Mouse (Mus musculus) adrenal gland, postnatal 14 days (tissue): ENCODE data around the gene Smok3b. TPM values are rescaled to one million over a fixed set of nuclear protein-coding genes. Genes with fewer than 3 reads are reported as not detected.
A peak's percentile ranks its signal among the peaks of the same experiment; 100 is the strongest.

Experiments used
- DNase-seq: peaks from one replicate; pipeline ENCODE4 v3.0.0; 2021; ENCODE audit warnings: mixed read lengths
- total RNA-seq: library from RNA; stranded (reverse); gene quantifications from 2 replicates; pipeline ENCODE4 v1.2.3, GENCODE M21; 2021

Gene Smok3b
- total RNA-seq, 1 experiment from 2014 or later: not detected

DNA sequence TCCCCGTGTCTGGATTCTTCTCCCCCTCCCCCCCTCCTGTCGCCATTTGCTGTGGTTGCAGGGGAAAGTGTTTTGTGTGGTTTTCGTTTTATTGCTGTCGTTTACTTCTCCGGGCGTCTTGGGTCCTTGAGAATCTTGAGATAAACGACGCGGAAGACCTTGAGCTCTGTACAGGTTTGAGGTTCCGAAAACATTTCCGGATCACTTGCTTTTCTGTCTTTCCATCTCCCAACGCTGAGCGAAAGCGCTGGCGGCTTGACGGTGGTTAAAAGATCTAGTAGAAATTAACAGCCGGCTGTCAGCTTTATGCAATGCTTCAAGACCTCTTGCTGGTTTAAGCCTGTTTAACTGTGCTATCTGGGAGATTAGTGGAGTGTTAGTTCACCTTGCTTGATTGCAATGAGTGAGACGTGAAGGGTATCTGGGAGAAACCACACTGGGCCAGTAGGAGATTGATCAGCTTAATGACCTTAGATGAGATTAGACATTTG is 64.2 kb downstream of the Smok3b start:
- DNase-seq: no peak

DNA sequence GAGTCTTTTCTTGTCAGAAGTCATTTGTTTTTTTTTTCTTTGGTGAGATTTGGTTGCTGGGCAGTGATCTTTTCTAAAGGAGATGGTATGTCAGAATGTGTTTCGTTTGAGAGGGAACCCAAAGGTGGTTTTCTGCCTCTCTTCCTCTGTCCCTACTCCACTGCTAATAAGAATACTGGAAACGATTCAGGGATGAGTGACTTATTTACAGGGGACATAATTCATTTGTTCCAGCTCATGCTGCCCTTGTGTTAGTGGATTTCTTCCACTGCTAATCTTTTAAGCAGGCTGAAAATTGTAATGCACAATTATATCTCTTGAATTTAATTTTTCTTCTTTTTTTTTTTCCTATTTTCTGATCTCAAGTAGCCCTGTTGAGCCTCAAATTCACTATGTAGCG is 65.6 kb downstream of the Smok3b start:
- DNase-seq: no peak

DNA sequence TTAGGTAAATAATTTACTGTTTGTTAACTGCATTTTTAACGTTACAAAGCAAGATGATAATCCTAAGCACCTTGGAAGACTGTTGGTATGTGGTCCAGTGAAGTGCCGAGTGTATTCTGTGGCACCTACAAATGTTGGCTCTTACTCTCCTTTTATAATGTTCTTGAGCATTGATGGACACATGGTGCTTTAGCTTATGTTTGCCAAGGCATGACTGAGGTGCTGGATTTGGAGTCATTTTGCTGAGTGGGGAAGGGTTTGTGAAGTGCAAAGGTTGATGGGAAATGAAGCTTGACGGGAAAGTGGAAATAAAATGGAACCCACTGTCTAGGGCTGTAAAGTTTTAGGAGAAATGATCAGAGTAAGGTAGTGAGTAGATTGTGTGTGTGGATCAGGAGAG is 67.1 kb downstream of the Smok3b start:
- DNase-seq: no peak

DNA sequence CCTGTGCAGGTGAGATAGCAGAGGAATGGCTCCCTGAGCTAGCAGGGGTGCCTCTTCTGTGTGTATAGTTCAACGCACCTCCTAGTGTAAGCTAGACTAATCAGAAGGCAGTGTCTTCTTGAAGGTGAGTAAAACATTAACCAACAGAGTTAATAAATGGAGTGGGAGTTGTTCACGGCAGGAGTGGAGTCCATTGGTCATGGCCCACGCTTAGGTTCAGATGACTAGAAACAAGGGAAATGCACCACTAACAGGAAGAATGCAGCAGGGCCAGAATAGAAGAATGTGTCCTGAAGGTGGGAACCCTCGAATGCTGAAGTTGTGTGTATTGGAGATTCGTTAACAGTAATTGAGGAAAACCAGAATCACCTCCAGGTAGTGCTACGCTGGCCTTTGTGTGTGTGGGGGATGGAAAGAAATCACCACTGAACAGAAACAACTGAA is 67.9 kb downstream of the Smok3b start:
- DNase-seq: no peak

DNA sequence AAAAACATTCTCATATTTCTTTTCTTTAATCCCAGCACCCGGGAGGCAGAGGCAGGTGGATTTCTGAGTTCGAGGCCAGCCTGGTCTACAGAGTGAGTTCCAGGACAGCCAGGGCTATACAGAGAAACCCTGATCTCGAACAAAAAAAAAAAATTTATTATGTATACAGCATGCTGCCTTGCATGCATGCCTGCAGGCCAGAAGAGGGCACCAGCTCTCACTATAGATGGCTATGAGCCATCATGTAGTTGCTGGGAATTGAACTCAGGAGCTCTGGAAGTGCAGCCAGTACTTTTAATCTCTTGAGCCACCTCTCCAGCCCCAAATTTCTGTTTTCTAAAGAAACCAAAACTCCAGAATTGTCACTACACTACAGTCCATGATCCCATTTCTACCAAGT is 69.0 kb downstream of the Smok3b start:
- DNase-seq: peak; percentile 29

DNA sequence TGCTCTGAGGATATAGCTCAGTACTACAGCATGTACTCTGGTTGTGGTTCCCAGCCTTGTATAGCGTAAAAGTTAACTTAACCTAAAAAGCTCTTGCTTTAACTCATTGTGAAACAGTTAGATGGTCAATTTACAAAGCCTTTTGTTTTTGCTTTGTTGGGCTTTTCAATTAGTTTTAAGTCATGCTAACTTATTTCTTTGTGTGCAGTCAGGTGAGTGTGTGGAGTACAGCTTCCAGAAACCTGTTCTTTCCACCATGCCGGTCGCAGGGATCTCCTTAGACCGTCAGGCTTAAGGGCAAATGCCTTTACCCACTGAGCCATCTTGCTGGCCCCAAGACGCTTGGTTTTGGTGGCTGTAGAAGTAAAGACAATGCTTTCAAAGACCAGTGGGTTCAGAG is 69.5 kb downstream of the Smok3b start:
- DNase-seq: no peak

DNA sequence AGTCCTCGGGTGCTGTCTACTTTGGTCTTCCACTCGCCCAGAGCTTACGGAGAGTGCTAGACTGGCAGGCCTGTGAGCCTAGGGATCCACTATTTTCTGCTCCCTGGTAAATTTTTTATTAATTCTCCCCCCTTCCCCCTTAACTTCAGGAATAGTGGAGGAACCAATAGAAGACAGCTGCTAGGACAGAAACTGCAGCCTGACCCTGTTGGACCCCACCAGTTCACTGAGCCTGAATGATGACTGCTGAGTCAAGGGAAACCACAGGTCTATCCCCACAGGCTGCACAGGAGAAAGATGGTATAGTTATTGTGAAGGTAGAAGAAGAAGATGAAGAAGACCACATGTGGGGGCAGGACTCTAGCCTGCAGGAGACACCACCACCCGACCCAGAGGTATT is 71.5 kb downstream of the Smok3b start:
- DNase-seq: no peak

DNA sequence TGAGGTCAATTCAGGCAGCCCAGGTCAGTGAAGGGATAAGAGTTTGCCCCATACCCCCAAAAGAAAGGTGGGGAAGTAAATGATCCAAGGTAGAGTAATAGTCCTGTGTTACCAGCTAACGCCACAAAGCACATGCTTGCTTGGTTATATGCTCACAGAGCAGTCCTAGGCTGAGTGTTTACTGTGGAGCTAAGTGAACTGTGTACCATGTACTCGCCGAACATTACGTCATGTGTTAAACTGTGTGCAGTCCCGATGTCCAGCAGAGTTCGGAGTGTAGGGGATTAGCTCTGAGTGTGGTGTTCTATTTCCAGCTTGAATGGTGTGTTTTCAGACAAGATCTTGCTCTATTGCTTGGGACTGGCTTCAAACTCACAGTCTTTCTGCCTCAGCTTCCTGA is 73.2 kb downstream of the Smok3b start:
- no peak for DNase-seq

Other genes starting within 250 kb of the Smok3b start
- gene Ppp1r35, start 242.6 kb upstream of the Smok3b start, total RNA-seq: 20.4 and 21.9 TPM in 2 replicates
- gene Mepce, start 233.8 kb upstream of the Smok3b start, total RNA-seq: 41.5 and 46.7 TPM in 2 replicates
- 5.6 and 5.7 TPM in 2 replicates for gene Zcwpw1, start 233.6 kb upstream of the Smok3b start, total RNA-seq
- 1.2 and 2.9 TPM in 2 replicates for gene Pilra, start 185.1 kb upstream of the Smok3b start, total RNA-seq
- gene Pilrb1, start 163.3 kb upstream of the Smok3b start, total RNA-seq: 0.67 and 1.6 TPM in 2 replicates
- 0.45 and 0.70 TPM in 2 replicates for gene Pilrb2, start 149.6 kb upstream of the Smok3b start, total RNA-seq
- 0.26 and 7.7 TPM in 2 replicates for gene Cyp3a13, start 99.8 kb upstream of the Smok3b start, total RNA-seq
- gene Gjc3, start 58.3 kb upstream of the Smok3b start, total RNA-seq: 0.70 and 0.94 TPM in 2 replicates
- 6.4 and 99.5 TPM in 2 replicates for gene Azgp1, start 39.9 kb upstream of the Smok3b start, total RNA-seq
- gene Smok3a, start 168 bp upstream of the Smok3b start, total RNA-seq: not detected in 2 replicates
- gene Smok3c, start 31.8 kb downstream of the Smok3b start, total RNA-seq: not detected in 2 replicates
- gene Zkscan1, start 63.7 kb downstream of the Smok3b start, total RNA-seq: 33.1 and 33.6 TPM in 2 replicates
- gene Zscan21, start 95.5 kb downstream of the Smok3b start, total RNA-seq: 16.7 and 17.2 TPM in 2 replicates
- 12.5 and 15.4 TPM in 2 replicates for gene Zfp113, start 134.3 kb downstream of the Smok3b start, total RNA-seq
- 149 and 153 TPM in 2 replicates for gene Cops6, start 139.6 kb downstream of the Smok3b start, total RNA-seq
- gene Ap4m1, start 150.6 kb downstream of the Smok3b start, total RNA-seq: 21.4 and 24.2 TPM in 2 replicates
- 50.3 and 52.2 TPM in 2 replicates for gene Mcm7, start 151.0 kb downstream of the Smok3b start, total RNA-seq
- gene Taf6, start 166.0 kb downstream of the Smok3b start, total RNA-seq: 35.2 and 35.5 TPM in 2 replicates
- 20.8 and 22.3 TPM in 2 replicates for gene Cnpy4, start 166.1 kb downstream of the Smok3b start, total RNA-seq
- 7.0 and 8.9 TPM in 2 replicates for gene Mblac1, start 172.9 kb downstream of the Smok3b start, total RNA-seq
- 0.23 and 0.26 TPM in 2 replicates for gene Nxpe5, start 204.5 kb downstream of the Smok3b start, total RNA-seq
- 70.3 and 74.7 TPM in 2 replicates for gene Lamtor4, start 234.1 kb downstream of the Smok3b start, total RNA-seq
- gene BC037034, start 242.6 kb downstream of the Smok3b start, total RNA-seq: 18.2 and 25.6 TPM in 2 replicates